Mouse (Mus musculus): ENCODE measurements at regions not wholly inside any gene's neighbourhood (a gene's known extent, or its start where the extent isn't known, plus 50 kb on each side); places are given as distances from the start of the nearest gene placed in this dataset.

- H3K9ac ChIP-seq (ENCODE audit: insufficient read depth, low read depth) = no peak overlapping the region
- no peak overlapping the region for H3K4me3 ChIP-seq (replicated peaks in 1 of 3; ENCODE audit: low read depth in 2 of 3, low read length in 2 of 3, poor library complexity in 1 of 3)
- no peak for TF ChIP-seq ZC3H11A (IDR thresholded peaks at IDR 0.05; ENCODE audit: low read depth, low read length)
- no peak for TF ChIP-seq MYC (IDR thresholded peaks at IDR 0.05; ENCODE audit: low read depth, low read length)
- TF ChIP-seq CTCF (conservative IDR thresholded peaks at IDR 0.05 in 1 of 2, IDR thresholded peaks at IDR 0.05 in 1 of 2; ENCODE audit: low read depth in 2 of 2, low read length in 2 of 2) = no peak
- TF ChIP-seq UBTF (IDR thresholded peaks at IDR 0.05; ENCODE audit: low read depth, low read length) = no peak
- no peak overlapping the region for H3K4me2 ChIP-seq (ENCODE audit: insufficient read depth, low read depth, poor library complexity, severe bottlenecking)
- no peaks in the 10 kb centered on the region for H3K36me3 ChIP-seq (replicated peaks in 1 of 2; ENCODE audit: control insufficient read depth in 1 of 2, insufficient read depth in 1 of 2, low read length in 1 of 2)
- H3K9me3 ChIP-seq (replicated peaks; ENCODE audit: low read length) = peaks cover 48% of the 10 kb centered on the region
- H3K27me3 ChIP-seq (replicated peaks) = no peaks in the 10 kb centered on the region
- in situ Hi-C loops (cut with MboI; ENCODE audit: low pct_ligation_motif_present, low pct_unique_long_range_greater_than_20kb, low sequenced_read_pairs) = no loop called here
- no peak overlapping the region for H3K27ac ChIP-seq (ENCODE audit: insufficient read depth, low read depth)
- dilution Hi-C loops (cut with MboI; ENCODE audit: extremely low pct_ligation_motif_present, extremely low pct_unique_long_range_greater_than_20kb, low sequenced_read_pairs) = no loop called here
- no peaks in the 10 kb centered on the region for H3K79me2 ChIP-seq (replicated peaks; ENCODE audit: control insufficient read depth, extremely low read depth, insufficient read depth, poor library complexity, severe bottlenecking)
- no peaks in the 10 kb centered on the region for H3K4me1 ChIP-seq (ENCODE audit: control insufficient read depth in 1 of 2, insufficient read depth in 2 of 2)
- DNase-seq (ENCODE audit: extremely low read depth) = no peak
Observed at GRCm38 (mm10) chr7:71249669-71250068, 101.6 kb downstream of the Gm10295 start.

DNA sequence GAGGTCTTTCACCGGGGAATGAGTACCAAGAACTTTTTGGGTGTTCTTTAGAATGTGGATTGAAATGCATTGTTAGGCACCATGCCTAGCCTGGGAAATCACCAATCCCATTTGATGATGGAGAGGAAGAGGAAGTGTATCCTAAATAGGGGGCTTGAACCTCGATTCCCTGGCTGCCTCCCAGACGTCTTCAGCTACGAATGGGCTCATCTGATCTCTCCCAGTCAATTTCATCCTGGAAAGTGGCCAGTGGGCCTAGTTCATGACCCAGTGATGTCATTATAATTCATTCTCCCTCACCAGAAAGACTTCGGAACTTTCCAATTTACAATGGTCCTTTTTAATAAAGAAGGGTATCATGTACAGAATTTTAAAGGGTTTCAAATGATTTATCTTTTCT is 102.1 kb downstream of the Gm10295 start:
- Histone ChIP-seq H3K9ac (ENCODE audit: insufficient read depth, low read depth) (no peak overlapping the region), H3K4me2 (ENCODE audit: insufficient read depth, low read depth, poor library complexity, severe bottlenecking) (no peak overlapping the region), H3K27me3 (replicated peaks) (no peaks in the 10 kb centered on the region), H3K27ac (ENCODE audit: insufficient read depth, low read depth) (no peak overlapping the region), H3K36me3 (replicated peaks in 1 of 2; ENCODE audit: control insufficient read depth in 1 of 2, insufficient read depth in 1 of 2, low read length in 1 of 2) (no peaks in the 10 kb centered on the region), H3K79me2 (replicated peaks; ENCODE audit: control insufficient read depth, extremely low read depth, insufficient read depth, poor library complexity, severe bottlenecking) (no peaks in the 10 kb centered on the region), H3K9me3 (replicated peaks; ENCODE audit: low read length) (peaks cover 52% of the 10 kb centered on the region), H3K4me1 (ENCODE audit: control insufficient read depth in 1 of 2, insufficient read depth in 2 of 2) (no peaks in the 10 kb centered on the region), H3K4me3 (replicated peaks in 1 of 3; ENCODE audit: low read depth in 2 of 3, low read length in 2 of 3, poor library complexity in 1 of 3) (no peak overlapping the region)
- no peak for DNase-seq (ENCODE audit: extremely low read depth)
- TF ChIP-seq MAX (IDR thresholded peaks at IDR 0.05; ENCODE audit: low read length) (no peak), USF1 (IDR thresholded peaks at IDR 0.05; ENCODE audit: low read depth, low read length) (no peak), TBP (conservative IDR thresholded peaks at IDR 0.05; ENCODE audit: low read depth, low read length) (no peak), TCF12 (IDR thresholded peaks at IDR 0.05; ENCODE audit: low read depth, low read length) (no peak), UBTF (IDR thresholded peaks at IDR 0.05; ENCODE audit: low read depth, low read length) (no peak), MYC (IDR thresholded peaks at IDR 0.05; ENCODE audit: low read depth, low read length) (no peak), RCOR1 (conservative IDR thresholded peaks at IDR 0.05; ENCODE audit: low read depth, low read length) (no peak), SMC3 (IDR thresholded peaks at IDR 0.05; ENCODE audit: low read depth, low read length) (no peak), CTCF (conservative IDR thresholded peaks at IDR 0.05 in 1 of 2, IDR thresholded peaks at IDR 0.05 in 1 of 2; ENCODE audit: low read depth in 2 of 2, low read length in 2 of 2) (no peak), GABPA (IDR thresholded peaks at IDR 0.05; ENCODE audit: insufficient replicate concordance, low read depth, low read length) (no peak), NRF1 (IDR thresholded peaks at IDR 0.05; ENCODE audit: low read depth, low read length) (no peak), PAX5 (IDR thresholded peaks at IDR 0.05; ENCODE audit: low read length) (no peak), ZC3H11A (IDR thresholded peaks at IDR 0.05; ENCODE audit: low read depth, low read length) (no peak), ZMIZ1 (IDR thresholded peaks at IDR 0.05; ENCODE audit: low read depth, low read length) (no peak), MEF2A (IDR thresholded peaks at IDR 0.05; ENCODE audit: borderline replicate concordance, low read depth, low read length) (no peak)
- in situ Hi-C loops (cut with MboI; ENCODE audit: low pct_ligation_motif_present, low pct_unique_long_range_greater_than_20kb, low sequenced_read_pairs) (no loop called here), dilution Hi-C loops (cut with MboI; ENCODE audit: extremely low pct_ligation_motif_present, extremely low pct_unique_long_range_greater_than_20kb, low sequenced_read_pairs) (no loop called here)

Measured in CH12.LX (cell line).